Mouse (Mus musculus) lung, postnatal 0 days (tissue): ENCODE measurements around the gene Arpc5.

Source experiments
- CTCF ChIP-seq: IDR thresholded peaks from 2 replicates; pipeline ENCODE4 v1.5.1; 2016; ENCODE audit warnings: antibody characterized with exemption, mild to moderate bottlenecking
- EP300 ChIP-seq: IDR thresholded peaks from 2 replicates; pipeline ENCODE4 v1.6.1; 2016; ENCODE audit warnings: antibody characterized with exemption, mild to moderate bottlenecking, control low read depth

DNA sequence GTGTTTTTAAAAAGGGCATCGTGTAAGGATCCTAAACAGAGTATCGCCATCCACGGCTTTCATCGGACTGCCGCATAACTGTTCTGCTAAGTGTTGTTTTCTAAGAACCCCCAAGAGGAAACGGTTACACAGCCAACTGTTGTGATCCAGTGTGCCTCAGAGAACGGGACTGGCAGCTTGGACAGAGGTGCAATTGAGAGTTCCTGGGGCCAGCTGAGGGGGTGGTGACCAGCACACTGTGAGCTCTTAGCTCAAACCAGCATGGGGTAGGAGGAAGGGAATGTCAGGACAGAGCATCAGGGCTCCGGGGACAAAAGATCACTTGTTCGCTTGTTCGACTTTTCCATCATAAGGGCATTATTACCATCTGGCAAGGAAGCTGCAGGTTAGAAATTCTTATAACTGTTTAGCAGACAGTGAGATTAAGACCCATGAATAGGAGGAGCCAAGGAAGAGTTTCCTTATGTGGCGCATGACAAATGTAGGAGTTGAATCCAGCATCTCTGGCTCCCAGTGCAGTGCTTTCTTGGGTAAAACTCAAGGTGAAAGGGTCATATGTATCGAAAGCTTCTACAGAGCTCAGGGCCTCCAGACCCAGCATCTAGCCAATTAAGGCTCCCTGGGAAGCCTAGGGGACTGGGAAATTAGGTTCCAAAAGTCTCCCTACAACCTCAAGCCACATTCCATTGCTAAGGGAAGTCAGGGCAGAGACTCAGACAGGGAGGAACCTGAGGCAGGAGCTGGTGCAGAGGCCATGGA lies 26.6 kb downstream of the Arpc5 start:
- TF ChIP-seq EP300 (no peak), CTCF (no peak)
